Mouse (Mus musculus): ENCODE data around the gene Dtd2. TPM values are rescaled to one million over a fixed set of nuclear protein-coding genes. Genes with fewer than 3 reads are reported as not detected.

Dtd2 gene
- total and polyA plus RNA-seq, 3 experiments: 4.4 to 5.9 (median 5.5) TPM

- no peaks in the 10 kb centered on the region for H3K4me1 ChIP-seq (ENCODE audit: control insufficient read depth, insufficient read depth, low read length)
- no peak overlapping the region for H3K9ac ChIP-seq (ENCODE audit: low read depth, low read length)
- no peaks in the 10 kb centered on the region for H3K36me3 ChIP-seq (ENCODE audit: control insufficient read depth, insufficient read depth, low read length)
- no peak for TF ChIP-seq POLR2A (IDR thresholded peaks at IDR 0.05; ENCODE audit: insufficient read depth, low read depth, low read length)
- no peak for TF ChIP-seq CTCF (IDR thresholded peaks at IDR 0.05)
- no peak for TF ChIP-seq EP300 (IDR thresholded peaks at IDR 0.05; ENCODE audit: insufficient read depth, low read depth, low read length)
- H3K27me3 ChIP-seq (ENCODE audit: control insufficient read depth, insufficient read depth, low read length): no peaks in the 10 kb centered on the region
- WGBS: 60% methylated on average over 8 of the region's 8 CpGs
- H3K79me2 ChIP-seq (replicated peaks; ENCODE audit: control insufficient read depth, insufficient read depth, low read length): no peaks in the 10 kb centered on the region
- no peak overlapping the region for H3K4me3 ChIP-seq
- no peak overlapping the region for H3K27ac ChIP-seq
- intact Hi-C loops (cut with DNase I): no loop called here
- DNase-seq: no peak
These were observed 5.9 kb upstream of the Dtd2 start for GRCm38 (mm10) chr12:52012159-52012558.

- H3K79me2 ChIP-seq (replicated peaks; ENCODE audit: control insufficient read depth, insufficient read depth, low read length): no peaks in the 10 kb centered on the region
- 50% methylated on average over 2 of the region's 2 CpGs for WGBS
- no peak overlapping the region for H3K4me3 ChIP-seq
- H3K4me1 ChIP-seq (ENCODE audit: control insufficient read depth, insufficient read depth, low read length): no peaks in the 10 kb centered on the region
- peak; percentile 84 for TF ChIP-seq CTCF (IDR thresholded peaks at IDR 0.05)
- no peak for TF ChIP-seq POLR2A (IDR thresholded peaks at IDR 0.05; ENCODE audit: insufficient read depth, low read depth, low read length)
- H3K9ac ChIP-seq (ENCODE audit: low read depth, low read length): no peak overlapping the region
- no peak for DNase-seq
- H3K27me3 ChIP-seq (ENCODE audit: control insufficient read depth, insufficient read depth, low read length): no peaks in the 10 kb centered on the region
- H3K36me3 ChIP-seq (ENCODE audit: control insufficient read depth, insufficient read depth, low read length): no peaks in the 10 kb centered on the region
- intact Hi-C loops (cut with DNase I): loop anchor here (1.0 kb wide), 1 partner anchor 628 kb away; no protein-coding TSS in a partner anchor
- H3K27ac ChIP-seq: no peak overlapping the region
These were observed 4.3 kb upstream of the Dtd2 start for GRCm38 (mm10) chr12:52010630-52010961.

GRCm38 (mm10) chr12:52009928-52010629 is 3.8 kb upstream of the Dtd2 start:
- TF ChIP-seq CTCF (IDR thresholded peaks at IDR 0.05): no peak
- TF ChIP-seq POLR2A (IDR thresholded peaks at IDR 0.05; ENCODE audit: insufficient read depth, low read depth, low read length): no peak
- no peak for TF ChIP-seq EP300 (IDR thresholded peaks at IDR 0.05; ENCODE audit: insufficient read depth, low read depth, low read length)
- Histone ChIP-seq H3K27ac (no peak overlapping the region), H3K9ac (ENCODE audit: low read depth, low read length) (no peak overlapping the region), H3K36me3 (ENCODE audit: control insufficient read depth, insufficient read depth, low read length) (no peaks in the 10 kb centered on the region), H3K4me1 (ENCODE audit: control insufficient read depth, insufficient read depth, low read length) (no peaks in the 10 kb centered on the region), H3K79me2 (replicated peaks; ENCODE audit: control insufficient read depth, insufficient read depth, low read length) (no peaks in the 10 kb centered on the region), H3K4me3 (no peak overlapping the region), H3K27me3 (ENCODE audit: control insufficient read depth, insufficient read depth, low read length) (no peaks in the 10 kb centered on the region)
- 62% methylated on average over 15 of the region's 15 CpGs for WGBS
- no peak for DNase-seq
- intact Hi-C loops (cut with DNase I): loop anchor here (1.0 to 5.0 kb wide), 3 partner anchors 628 to 887 kb away; no protein-coding TSS in a partner anchor

- DNase-seq: no peak
- H3K79me2 ChIP-seq (replicated peaks; ENCODE audit: control insufficient read depth, insufficient read depth, low read length): no peaks in the 10 kb centered on the region
- H3K4me3 ChIP-seq: peak overlapping the region; percentile 93
- no peaks in the 10 kb centered on the region; the same call in 1 of the 2 replicates for H3K4me1 ChIP-seq (ENCODE audit: control insufficient read depth, insufficient read depth, low read length)
- TF ChIP-seq POLR2A (IDR thresholded peaks at IDR 0.05; ENCODE audit: insufficient read depth, low read depth, low read length) (no peak; the same call in 1 of the 2 replicates), EP300 (IDR thresholded peaks at IDR 0.05; ENCODE audit: insufficient read depth, low read depth, low read length) (no peak), CTCF (IDR thresholded peaks at IDR 0.05) (no peak)
- H3K27me3 ChIP-seq (ENCODE audit: control insufficient read depth, insufficient read depth, low read length): no peaks in the 10 kb centered on the region
- peak overlapping the region; percentile 53 for H3K9ac ChIP-seq (ENCODE audit: low read depth, low read length)
- peak overlapping the region; percentile 85 for H3K27ac ChIP-seq
- no peaks in the 10 kb centered on the region for H3K36me3 ChIP-seq (ENCODE audit: control insufficient read depth, insufficient read depth, low read length)
- intact Hi-C loops (cut with DNase I): loop anchor here (5.0 kb wide), 2 partner anchors 826 to 891 kb away; no protein-coding TSS in a partner anchor
- 29% methylated on average over 5 of the region's 5 CpGs for WGBS
These were observed 313 bp upstream of the Dtd2 start for GRCm38 (mm10) chr12:52006633-52006994.

GRCm38 (mm10) chr12:52002746-52003145 is 3.6 kb downstream of the Dtd2 start:
- no peak overlapping the region for H3K27ac ChIP-seq
- H3K36me3 ChIP-seq (ENCODE audit: control insufficient read depth, insufficient read depth, low read length): no peaks in the 10 kb centered on the region; the same call in 1 of the 2 replicates
- no peaks in the 10 kb centered on the region for H3K79me2 ChIP-seq (replicated peaks; ENCODE audit: control insufficient read depth, insufficient read depth, low read length)
- 77% methylated on average over 3 of the region's 3 CpGs for WGBS
- H3K27me3 ChIP-seq (ENCODE audit: control insufficient read depth, insufficient read depth, low read length): no peaks in the 10 kb centered on the region
- DNase-seq: no peak
- no peak overlapping the region for H3K4me3 ChIP-seq
- TF ChIP-seq CTCF (IDR thresholded peaks at IDR 0.05) (no peak), EP300 (IDR thresholded peaks at IDR 0.05; ENCODE audit: insufficient read depth, low read depth, low read length) (no peak), POLR2A (IDR thresholded peaks at IDR 0.05; ENCODE audit: insufficient read depth, low read depth, low read length) (no peak)
- no peak overlapping the region for H3K9ac ChIP-seq (ENCODE audit: low read depth, low read length)
- H3K4me1 ChIP-seq (ENCODE audit: control insufficient read depth, insufficient read depth, low read length): no peaks in the 10 kb centered on the region; the same call in 1 of the 2 replicates
- intact Hi-C loops (cut with DNase I): loop anchor here (2.0 to 5.0 kb wide), 2 partner anchors 56 to 175 kb away; partner anchors contain the start of gene Hectd1

- intact Hi-C loops (cut with DNase I): loop anchor here (2.0 to 5.0 kb wide), 2 partner anchors 27 to 174 kb away; partner anchors contain the start of gene Hectd1
- Histone ChIP-seq H3K79me2 (replicated peaks; ENCODE audit: control insufficient read depth, insufficient read depth, low read length) (no peaks in the 10 kb centered on the region), H3K9ac (ENCODE audit: low read depth, low read length) (no peak overlapping the region), H3K27me3 (ENCODE audit: control insufficient read depth, insufficient read depth, low read length) (no peaks in the 10 kb centered on the region), H3K27ac (no peak overlapping the region), H3K4me3 (no peak overlapping the region), H3K36me3 (ENCODE audit: control insufficient read depth, insufficient read depth, low read length) (no peaks in the 10 kb centered on the region; the same call in 1 of the 2 replicates), H3K4me1 (ENCODE audit: control insufficient read depth, insufficient read depth, low read length) (no peaks in the 10 kb centered on the region; the same call in 1 of the 2 replicates)
- 5% methylated on average over 4 of the region's 4 CpGs for WGBS
- TF ChIP-seq POLR2A (IDR thresholded peaks at IDR 0.05; ENCODE audit: insufficient read depth, low read depth, low read length): no peak
- peak; percentile 91 for TF ChIP-seq CTCF (IDR thresholded peaks at IDR 0.05)
- DNase-seq: peak; percentile 20 to 21
These were observed 4.8 kb downstream of the Dtd2 start for GRCm38 (mm10) chr12:52001544-52001943.
